Mouse (Mus musculus) CH12.LX (cell line): Measurements from ENCODE around the gene Dapk1. TPM values are rescaled to one million over a fixed set of nuclear protein-coding genes. Genes with fewer than 3 reads are reported as not detected.

ENCODE experiments used
- DNase-seq: peaks from one replicate; pipeline ENCODE4 v3.0.0-alpha.2; 2013; ENCODE audit errors: extremely low read depth
- H3K27ac ChIP-seq: 2 replicates; pipeline ENCODE4 v1.5.1; 2012; ENCODE audit warnings: low read depth, mild to moderate bottlenecking, control low read depth, moderate library complexity; ENCODE audit not compliant: insufficient read depth
- H3K27me3 ChIP-seq: replicated peaks from 2 replicates; pipeline ENCODE3; 2012; ENCODE audit warnings: inconsistent platforms
- H3K36me3 ChIP-seq, 2 experiments: replicated peaks in 1 of 2; 2 replicates each; pipeline versions ENCODE3 to v1.6.1; 2012; ENCODE audit warnings: inconsistent platforms in 1 of 2, low read length in 1 of 2, mild to moderate bottlenecking in 1 of 2, mixed read lengths in 1 of 2, moderate library complexity in 1 of 2; ENCODE audit not compliant: control insufficient read depth in 1 of 2, insufficient read depth in 1 of 2
- H3K4me1 ChIP-seq, 2 experiments: 2 replicates each; pipeline ENCODE4 v1.6.1; 2012; ENCODE audit warnings: inconsistent platforms in 1 of 2, moderate library complexity in 1 of 2; ENCODE audit not compliant: insufficient read depth in 2 of 2, control insufficient read depth in 1 of 2
- H3K4me2 ChIP-seq: 2 replicates; pipeline ENCODE4 v1.6.1; 2012; ENCODE audit warnings: low read depth, mild to moderate bottlenecking, control low read depth; ENCODE audit not compliant: poor library complexity, insufficient read depth, severe bottlenecking
- H3K4me3 ChIP-seq, 3 experiments: fragments of 150-350 bp in 1 of 3; sonication (generic) in 1 of 3; replicated peaks in 1 of 3; 2 replicates each; pipeline versions ENCODE3 to v1.5.1; 2011 to 2012; ENCODE audit warnings: low read depth in 2 of 3, low read length in 2 of 3, mild to moderate bottlenecking in 2 of 3, moderate library complexity in 2 of 3, control low read depth in 1 of 3, improper control_type of control experiment in 1 of 3, inconsistent platforms in 1 of 3, mixed read lengths in 1 of 3; ENCODE audit not compliant: poor library complexity in 1 of 3
- H3K79me2 ChIP-seq: replicated peaks from 2 replicates; pipeline ENCODE4 v1.6.1; 2012; ENCODE audit warnings: mild to moderate bottlenecking, moderate library complexity; ENCODE audit not compliant: control insufficient read depth, poor library complexity, insufficient read depth, severe bottlenecking; ENCODE audit errors: extremely low read depth
- H3K9ac ChIP-seq: 2 replicates; pipeline ENCODE4 v1.6.1; 2012; ENCODE audit warnings: low read depth, mild to moderate bottlenecking, control low read depth, moderate library complexity; ENCODE audit not compliant: insufficient read depth
- H3K9me3 ChIP-seq: replicated peaks from 2 replicates; pipeline ENCODE3; 2012; ENCODE audit warnings: low read length, inconsistent platforms, mixed read lengths
- BHLHE40 ChIP-seq: IDR thresholded peaks from 2 replicates; pipeline ENCODE4 v1.6.1; 2011; ENCODE audit warnings: mild to moderate bottlenecking, low read depth, low read length, improper control_type of control experiment
- CHD1 ChIP-seq: IDR thresholded peaks from 2 replicates; pipeline ENCODE4 v1.6.1; 2012; ENCODE audit warnings: low read depth, low read length, improper control_type of control experiment, inconsistent platforms
- CHD2 ChIP-seq: IDR thresholded peaks from 2 replicates; pipeline ENCODE4 v1.6.1; 2011; ENCODE audit warnings: low read length, improper control_type of control experiment
- CTCF ChIP-seq, 2 experiments: IDR thresholded peaks in 1 of 2; conservative IDR thresholded peaks in 1 of 2; 2 replicates each; pipeline ENCODE4 v1.5.1; 2011 to 2012; ENCODE audit warnings: low read depth in 2 of 2, low read length in 2 of 2, improper control_type of control experiment in 1 of 2, inconsistent platforms in 1 of 2, mild to moderate bottlenecking in 1 of 2, moderate library complexity in 1 of 2
- ELF1 ChIP-seq: IDR thresholded peaks from 2 replicates; pipeline ENCODE4 v1.6.1; 2014; ENCODE audit warnings: low read depth, mild to moderate bottlenecking, inconsistent platforms, low read length, improper control_type of control experiment
- GABPA ChIP-seq: IDR thresholded peaks from 2 replicates; pipeline ENCODE4 v1.6.1; 2012; ENCODE audit warnings: low read depth, low read length, improper control_type of control experiment, inconsistent platforms; ENCODE audit not compliant: insufficient replicate concordance
- JUN ChIP-seq: IDR thresholded peaks from 2 replicates; pipeline ENCODE4 v1.6.1; 2011; ENCODE audit warnings: low read depth, mild to moderate bottlenecking, low read length, improper control_type of control experiment, moderate library complexity; ENCODE audit not compliant: insufficient read depth
- MAX ChIP-seq: IDR thresholded peaks from 2 replicates; pipeline ENCODE4 v1.6.1; 2011; ENCODE audit warnings: low read length, improper control_type of control experiment
- MAZ ChIP-seq: IDR thresholded peaks from 2 replicates; pipeline ENCODE4 v1.6.1; 2012; ENCODE audit warnings: low read depth, mild to moderate bottlenecking, inconsistent platforms, low read length, improper control_type of control experiment, moderate library complexity
- MEF2A ChIP-seq: IDR thresholded peaks from 2 replicates; pipeline ENCODE4 v1.6.1; 2014; ENCODE audit warnings: low read depth, mild to moderate bottlenecking, inconsistent platforms, low read length, improper control_type of control experiment, borderline replicate concordance
- NELFE ChIP-seq: IDR thresholded peaks from 2 replicates; pipeline ENCODE4 v1.6.1; 2011; ENCODE audit warnings: low read depth, low read length, improper control_type of control experiment
- NRF1 ChIP-seq: IDR thresholded peaks from 2 replicates; pipeline ENCODE4 v1.6.1; 2014; ENCODE audit warnings: low read depth, mild to moderate bottlenecking, inconsistent platforms, low read length, improper control_type of control experiment, moderate library complexity
- POLR2A ChIP-seq: IDR thresholded peaks from 2 replicates; pipeline ENCODE4 v1.6.1; 2011; ENCODE audit warnings: low read depth, mild to moderate bottlenecking, improper control_type of control experiment, low read length
- POLR2AphosphoS2 ChIP-seq: IDR thresholded peaks from 2 replicates; pipeline ENCODE4 v1.6.1; 2011; ENCODE audit warnings: low read depth, low read length, improper control_type of control experiment
- RAD21 ChIP-seq: IDR thresholded peaks from 2 replicates; pipeline ENCODE4 v1.6.1; 2011; ENCODE audit warnings: low read depth, mild to moderate bottlenecking, low read length, improper control_type of control experiment, moderate library complexity
- RCOR1 ChIP-seq: conservative IDR thresholded peaks from 2 replicates; pipeline ENCODE4 v1.6.1; 2012; ENCODE audit warnings: low read depth, mild to moderate bottlenecking, inconsistent platforms, low read length, improper control_type of control experiment
- SMC3 ChIP-seq: IDR thresholded peaks from 2 replicates; pipeline ENCODE4 v1.6.1; 2011; ENCODE audit warnings: low read depth, low read length, improper control_type of control experiment
- UBTF ChIP-seq: IDR thresholded peaks from 2 replicates; pipeline ENCODE4 v1.6.1; 2012; ENCODE audit warnings: low read depth, mild to moderate bottlenecking, inconsistent platforms, low read length, improper control_type of control experiment, moderate library complexity
- USF1 ChIP-seq: IDR thresholded peaks from 2 replicates; pipeline ENCODE4 v1.6.1; 2014; ENCODE audit warnings: low read depth, mild to moderate bottlenecking, inconsistent platforms, low read length, improper control_type of control experiment
- USF2 ChIP-seq: conservative IDR thresholded peaks from 2 replicates; pipeline ENCODE4 v1.6.1; 2011; ENCODE audit warnings: low read depth, low read length, improper control_type of control experiment
- ZKSCAN1 ChIP-seq: IDR thresholded peaks from 2 replicates; pipeline ENCODE4 v1.6.1; 2012; ENCODE audit warnings: low read depth, inconsistent platforms, low read length, improper control_type of control experiment, borderline replicate concordance
- ZMIZ1 ChIP-seq: IDR thresholded peaks from 2 replicates; pipeline ENCODE4 v1.6.1; 2012; ENCODE audit warnings: low read depth, mild to moderate bottlenecking, inconsistent platforms, low read length, improper control_type of control experiment
- ZNF384 ChIP-seq: IDR thresholded peaks from 2 replicates; pipeline ENCODE4 v1.6.1; 2012; ENCODE audit warnings: low read depth, low read length, improper control_type of control experiment, inconsistent platforms
- dilution Hi-C: fragments of 300-500 bp; cut with MboI; formaldehyde crosslinking; loops from 2 replicates; pipeline ENCODE4 v1.14.3; 2020; ENCODE audit warnings: low sequenced_read_pairs; ENCODE audit not compliant: extremely low pct_unique_long_range_greater_than_20kb, extremely low pct_ligation_motif_present
- in situ Hi-C: fragments of 300-500 bp; cut with MboI; formaldehyde crosslinking; loops from 3 replicates; pipeline ENCODE4 v1.14.3; 2019; ENCODE audit warnings: low sequenced_read_pairs, low pct_ligation_motif_present, low pct_unique_long_range_greater_than_20kb, mixed read lengths
- polyA plus RNA-seq: library from polyadenylated mRNA; unstranded; fragments of >175 nt; gene quantifications from 2 replicates; pipeline ENCODE4 v1.2.1, GENCODE M21; 2012; ENCODE audit warnings: low read depth; ENCODE audit not compliant: insufficient read length
- total RNA-seq, 2 experiments: library from RNA; depleted of rRNA; stranded (reverse); fragments of 300-350 nt in 1 of 2; fragments of >200 nt in 1 of 2; gene quantifications; 2 replicates each; pipeline ENCODE4 v1.2.3; 2012 to 2014

The Dapk1 gene
- total and polyA plus RNA-seq, 3 experiments: not detected

GRCm38 (mm10) chr13:60670605-60671004, 68.9 kb downstream of the Dapk1 start:
- DNase-seq: no peak
- dilution Hi-C loops: no loop called here
- Histone ChIP-seq H3K9ac (no peak overlapping the region), H3K27me3 (no peaks in the 10 kb centered on the region), H3K4me1 (no peaks in the 10 kb centered on the region), H3K9me3 (peaks cover 90% of the 10 kb centered on the region), H3K27ac (no peak overlapping the region), H3K4me3 (no peak overlapping the region), H3K79me2 (no peaks in the 10 kb centered on the region), H3K36me3 (no peaks in the 10 kb centered on the region), H3K4me2 (no peak overlapping the region)
- TF ChIP-seq ZKSCAN1: no peak
- TF ChIP-seq BHLHE40: no peak
- no peak for TF ChIP-seq RCOR1
- no peak for TF ChIP-seq NRF1
- TF ChIP-seq GABPA: no peak
- TF ChIP-seq USF2: no peak
- no peak for TF ChIP-seq UBTF
- TF ChIP-seq MAX: no peak
- TF ChIP-seq SMC3: no peak
- TF ChIP-seq RAD21: no peak
- TF ChIP-seq JUN: no peak
- TF ChIP-seq CHD2: no peak
- no peak for TF ChIP-seq MAZ
- TF ChIP-seq POLR2A: no peak
- TF ChIP-seq NELFE: no peak
- no peak for TF ChIP-seq POLR2AphosphoS2
- no peak for TF ChIP-seq CHD1
- in situ Hi-C loops: no loop called here

GRCm38 (mm10) chr13:60671235-60671634, 69.5 kb downstream of the Dapk1 start:
- TF ChIP-seq RCOR1: no peak
- Histone ChIP-seq H3K27me3 (no peaks in the 10 kb centered on the region), H3K27ac (no peak overlapping the region), H3K4me3 (no peak overlapping the region), H3K79me2 (no peaks in the 10 kb centered on the region), H3K36me3 (no peaks in the 10 kb centered on the region), H3K4me1 (no peaks in the 10 kb centered on the region), H3K4me2 (no peak overlapping the region), H3K9me3 (peaks cover 92% of the 10 kb centered on the region), H3K9ac (no peak overlapping the region)
- dilution Hi-C loops (no loop called here), in situ Hi-C loops (no loop called here)
- DNase-seq: no peak

- dilution Hi-C loops (no loop called here), in situ Hi-C loops (no loop called here)
- Histone ChIP-seq H3K36me3 (no peaks in the 10 kb centered on the region), H3K4me3 (no peak overlapping the region), H3K9ac (no peak overlapping the region), H3K79me2 (no peaks in the 10 kb centered on the region), H3K27me3 (no peaks in the 10 kb centered on the region), H3K4me1 (no peaks in the 10 kb centered on the region), H3K9me3 (peaks cover 93% of the 10 kb centered on the region), H3K27ac (no peak overlapping the region), H3K4me2 (no peak overlapping the region)
- no peak for TF ChIP-seq ZMIZ1
- no peak for TF ChIP-seq RCOR1
- no peak for TF ChIP-seq MEF2A
- TF ChIP-seq BHLHE40: no peak
- TF ChIP-seq ZNF384: no peak
- no peak for TF ChIP-seq USF1
- no peak for TF ChIP-seq CTCF (conservative IDR thresholded peaks at IDR 0.05 in 1 of 2, IDR thresholded peaks at IDR 0.05 in 1 of 2; ENCODE audit: low read depth in 2 of 2, low read length in 2 of 2)
- TF ChIP-seq ELF1: no peak
- TF ChIP-seq USF2: no peak
- TF ChIP-seq ZKSCAN1: no peak
- no peak for DNase-seq
These were observed 70.5 kb downstream of the Dapk1 start for GRCm38 (mm10) chr13:60672287-60672686.
